Mouse (Mus musculus): ENCODE data around the gene Kctd18.

GRCm38 (mm10) chr1:58027707-58028106, 9.0 kb upstream of the Kctd18 start:
- TF ChIP-seq CTCF (IDR thresholded peaks at IDR 0.05; ENCODE audit: low read depth) (no peak), EP300 (IDR thresholded peaks at IDR 0.05; ENCODE audit: low read depth) (no peak)

All from liver, postnatal 0 days (tissue).